Mouse (Mus musculus) splenic B cell, adult 2 months (primary cell): ENCODE data around the gene Slc18a3.

Experiments
- DNase-seq: peaks from one replicate; pipeline ENCODE4 v3.0.0-alpha.2; 2011; ENCODE audit warnings: low read depth, low spot score
- H3K27me3 ChIP-seq: 2 replicates; pipeline ENCODE4 v1.6.1; 2012; ENCODE audit warnings: mild to moderate bottlenecking, low read length, moderate library complexity, mixed read lengths; ENCODE audit not compliant: control insufficient read depth, poor library complexity, insufficient read depth, severe bottlenecking
- H3K36me3 ChIP-seq: 2 replicates; pipeline ENCODE4 v1.6.1; 2012; ENCODE audit warnings: mild to moderate bottlenecking, low read length, moderate library complexity, mixed read lengths; ENCODE audit not compliant: control insufficient read depth, poor library complexity, insufficient read depth, severe bottlenecking

Gene Slc18a3

GRCm38 (mm10) chr14:32418747-32419146 lies 45.9 kb downstream of the Slc18a3 start:
- Histone ChIP-seq H3K36me3 (no peaks in the 10 kb centered on the region), H3K27me3 (no peaks in the 10 kb centered on the region)
- no peak for DNase-seq
